In the genomic region with DNA sequence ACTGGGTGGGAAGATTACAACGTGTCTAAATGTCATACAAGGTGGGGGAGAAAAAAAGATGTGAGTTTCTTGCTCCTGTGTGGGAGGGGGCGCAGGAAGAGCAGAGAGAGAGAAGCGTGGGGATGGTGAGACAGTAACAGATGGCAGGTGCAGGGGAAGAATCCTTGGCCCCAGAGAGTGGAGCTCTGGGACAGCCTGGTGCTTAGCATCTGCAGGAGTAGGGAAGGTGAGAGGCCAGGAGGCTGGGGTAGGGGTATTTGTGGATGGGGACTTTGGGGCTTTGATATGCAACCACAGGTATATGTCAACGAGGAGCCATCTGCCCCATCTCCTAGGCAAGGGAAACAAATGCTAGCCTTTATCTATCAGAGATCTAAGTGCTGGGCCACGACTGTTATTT, we compare ENCODE assay signal across 7 mouse cellular contexts. TPM values are rescaled to one million over a fixed set of nuclear protein-coding genes. Genes with fewer than 3 reads are reported as not detected.
DNase-seq lines count a peak whose midpoint lies in the region; ATAC-seq lines count a peak whose summit lies in the region.

No protein-coding gene starts in this region.

- H3K4me1 ChIP-seq in forebrain, embryonic 11.5 days (replicated peaks; ENCODE audit: control insufficient read depth, insufficient read depth, low read length) = 0 out of 2 replicates have a peak, but pooled peaks cover 7% of the 10 kb centered on the region

- 0 out of 2 replicates have a peak, but pooled peaks have one; percentile 5 for ATAC-seq in forebrain, embryonic 11.5 days (replicated peaks; ENCODE audit: low FRiP score)

- peak; percentile 32 to 47 for DNase-seq in spleen, postnatal 10 days (ENCODE audit: low spot score in 2 of 2)
- DNase-seq in spleen, adult 18-20 months = no peak
- DNase-seq in forebrain, embryonic 11.5 days (ENCODE audit: low spot score) = no peak
- peak; percentile 19 for DNase-seq in liver
- peak; percentile 22 for DNase-seq in thymus, postnatal 25 days
- DNase-seq in kidney, adult 18-20 months = no peak
- DNase-seq in spleen, adult 12 weeks (ENCODE audit: low spot score) = no peak

- no peaks in the 10 kb centered on the region for H3K27me3 ChIP-seq in forebrain, embryonic 11.5 days (ENCODE audit: control insufficient read depth, insufficient read depth, low read length)

- H3K4me3 ChIP-seq in forebrain, embryonic 11.5 days (ENCODE audit: low read depth, low read length) = no peak overlapping the region

- H3K27ac ChIP-seq in forebrain, embryonic 11.5 days (ENCODE audit: low read depth, low read length) = no peak overlapping the region

- 75% methylated on average over 5 of the region's 5 CpGs for WGBS in forebrain, embryonic 11.5 days

- H3K36me3 ChIP-seq in forebrain, embryonic 11.5 days (ENCODE audit: control insufficient read depth, insufficient read depth, low read length) = no peaks in the 10 kb centered on the region

- H3K4me2 ChIP-seq in forebrain, embryonic 11.5 days (ENCODE audit: low read depth, low read length, severe bottlenecking) = no peak overlapping the region

- peak overlapping the region; percentile 27; the same call in 1 of the 2 replicates for H3K9ac ChIP-seq in forebrain, embryonic 11.5 days (ENCODE audit: low read length)

- no peaks in the 10 kb centered on the region for H3K9me3 ChIP-seq in forebrain, embryonic 11.5 days (ENCODE audit: control insufficient read depth, low read length)

RNA-seq across cellular contexts. Expression of a gene that starts 26.4 kb away (rescaled TPM):
- 37.6 and 41.4 TPM in 2 replicates for polyA plus RNA-seq in forebrain, embryonic 11.5 days (2014; fragmentation: Nextera tagmentation; extraction: Ambion mirVana)

RNA-seq across cellular contexts. Expression of a gene that starts 36.9 kb away (rescaled TPM):
- polyA plus RNA-seq in forebrain, embryonic 11.5 days (2014; fragmentation: Nextera tagmentation; extraction: Ambion mirVana) = 31.2 and 33.6 TPM in 2 replicates

RNA-seq across cellular contexts. Expression of a gene that starts 45.0 kb away (rescaled TPM):
- 332 and 372 TPM in 2 replicates for polyA plus RNA-seq in forebrain, embryonic 11.5 days (2014; fragmentation: Nextera tagmentation; extraction: Ambion mirVana)

Comparison
In these comparisons a context has a peak if more than half of its experiments do, and no peak if none do; other contexts are left out.
1. DNase-seq: peak in spleen, postnatal 10 days (2 of 2), liver (single experiment) and thymus, postnatal 25 days (single experiment); none in spleen, adult 18-20 months (0 of 2), forebrain, embryonic 11.5 days (single experiment), kidney, adult 18-20 months (single experiment) and spleen, adult 12 weeks (single experiment).